Mouse (Mus musculus): ENCODE measurements around the gene Gpat3.

GRCm38 (mm10) chr5:100828701-100829100, 16.8 kb upstream of the Gpat3 start:
- TF ChIP-seq CTCF (IDR thresholded peaks at IDR 0.05; ENCODE audit: low read depth) = no peak
- TF ChIP-seq EP300 (optimal IDR thresholded peaks at IDR 0.05) = no peak

All from stomach, postnatal 0 days (tissue).